Mouse (Mus musculus) lung, postnatal 0 days (tissue): Measurements from ENCODE around the gene Chrm3.

Experiments used
- CTCF ChIP-seq: IDR thresholded peaks from 2 replicates; pipeline ENCODE4 v1.5.1; 2016; ENCODE audit warnings: antibody characterized with exemption, mild to moderate bottlenecking
- EP300 ChIP-seq: IDR thresholded peaks from 2 replicates; pipeline ENCODE4 v1.6.1; 2016; ENCODE audit warnings: antibody characterized with exemption, mild to moderate bottlenecking, control low read depth

DNA sequence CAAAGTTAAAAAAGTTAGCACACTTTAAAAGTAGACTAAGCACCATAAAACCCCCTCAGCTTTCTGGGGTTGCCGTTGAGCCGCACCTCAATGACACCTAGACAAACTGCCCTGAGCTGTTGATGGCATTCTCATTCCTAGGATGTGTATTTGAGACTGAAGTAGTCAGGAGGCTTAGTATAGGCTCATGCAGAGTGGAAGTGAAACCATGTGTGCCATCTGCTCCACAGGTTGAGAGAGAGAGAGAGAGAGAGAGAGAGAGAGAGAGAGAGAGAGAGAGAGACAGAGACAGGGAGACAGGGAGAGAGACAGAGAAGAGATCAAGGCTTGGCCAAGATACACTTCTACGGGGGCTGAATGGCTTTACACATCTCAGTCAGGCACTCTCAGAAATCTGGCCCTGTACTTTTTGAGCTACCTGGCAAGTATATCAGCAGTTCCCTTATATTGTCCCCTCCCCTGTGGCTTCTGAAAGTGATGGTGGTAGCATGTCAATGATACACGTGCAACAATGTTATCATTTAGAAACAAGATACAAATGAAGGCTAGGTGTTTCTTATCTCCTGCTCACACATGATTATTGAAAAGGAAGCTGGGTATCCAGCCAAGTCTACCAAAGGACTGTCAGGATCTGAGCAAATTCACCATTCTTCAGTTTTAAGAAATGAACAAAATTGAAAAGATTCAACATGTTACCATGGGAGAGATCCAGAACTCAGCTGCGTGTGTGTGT is 459.8 kb downstream of the Chrm3 start:
- TF ChIP-seq CTCF, result no peak
- no peak for TF ChIP-seq EP300
